Mouse (Mus musculus) embryo, embryonic 11 days (tissue): ENCODE results near the gene Rassf5.

ENCODE experiments used
- DNase-seq: peaks from one replicate; pipeline ENCODE4 v3.0.0-alpha.2; 2015

Rassf5 gene

GRCm38 (mm10) chr1:131134231-131134630 is 110.8 kb downstream of the Rassf5 start:
- no peak for DNase-seq
